Mouse (Mus musculus): ENCODE measurements around the gene Pan3.

Pan3 gene

GRCm38 (mm10) chr5:147430936-147431839 lies 1.2 kb downstream of the Pan3 start:
- DNase-seq (ENCODE audit: low spot score in 2 of 2), result peak; percentile 55 to 70

- no peak for DNase-seq (ENCODE audit: low spot score in 2 of 2)
Measured at GRCm38 (mm10) chr5:147432927-147433326, 3.0 kb downstream of the Pan3 start.

- DNase-seq (ENCODE audit: low spot score in 2 of 2), result no peak
Measured at GRCm38 (mm10) chr5:147435224-147435623, 5.3 kb downstream of the Pan3 start.

- DNase-seq (ENCODE audit: low spot score in 2 of 2), result peak in 1 of 2 experiments; percentile 44
Measured at GRCm38 (mm10) chr5:147435751-147436150, 5.8 kb downstream of the Pan3 start.

GRCm38 (mm10) chr5:147436491-147436890 lies 6.5 kb downstream of the Pan3 start:
- no peak for DNase-seq (ENCODE audit: low spot score in 2 of 2)

- no peak for DNase-seq (ENCODE audit: low spot score in 2 of 2)
Measured at GRCm38 (mm10) chr5:147440996-147441507, 11.1 kb downstream of the Pan3 start.

- no peak for DNase-seq (ENCODE audit: low spot score in 2 of 2)
Measured at GRCm38 (mm10) chr5:147441979-147442378, 12.0 kb downstream of the Pan3 start.

- no peak for DNase-seq (ENCODE audit: low spot score in 2 of 2)
Measured at GRCm38 (mm10) chr5:147442741-147443140, 12.8 kb downstream of the Pan3 start.

GRCm38 (mm10) chr5:147444298-147444697 lies 14.3 kb downstream of the Pan3 start:
- no peak for DNase-seq (ENCODE audit: low spot score in 2 of 2)

- no peak for DNase-seq (ENCODE audit: low spot score in 2 of 2)
Measured at GRCm38 (mm10) chr5:147444757-147445156, 14.8 kb downstream of the Pan3 start.

GRCm38 (mm10) chr5:147445252-147445651 lies 15.3 kb downstream of the Pan3 start:
- no peak for DNase-seq (ENCODE audit: low spot score in 2 of 2)

- DNase-seq (ENCODE audit: low spot score in 2 of 2), result no peak
Measured at GRCm38 (mm10) chr5:147448526-147448925, 18.6 kb downstream of the Pan3 start.

- peak; percentile 20 to 21 for DNase-seq (ENCODE audit: low spot score in 2 of 2)
Measured at GRCm38 (mm10) chr5:147448933-147449332, 19.0 kb downstream of the Pan3 start.

GRCm38 (mm10) chr5:147456491-147456890 lies 26.5 kb downstream of the Pan3 start:
- no peak for DNase-seq (ENCODE audit: low spot score in 2 of 2)

- peak in 1 of 2 experiments; percentile 32 for DNase-seq (ENCODE audit: low spot score in 2 of 2)
Measured at GRCm38 (mm10) chr5:147459821-147460567, 30.0 kb downstream of the Pan3 start.

- no peak for DNase-seq (ENCODE audit: low spot score in 2 of 2)
Measured at GRCm38 (mm10) chr5:147463251-147463650, 33.3 kb downstream of the Pan3 start.

GRCm38 (mm10) chr5:147466361-147466760 lies 36.4 kb downstream of the Pan3 start:
- no peak for DNase-seq (ENCODE audit: low spot score in 2 of 2)

GRCm38 (mm10) chr5:147471163-147471562 lies 41.2 kb downstream of the Pan3 start:
- DNase-seq (ENCODE audit: low spot score in 2 of 2), result no peak

- DNase-seq (ENCODE audit: low spot score in 2 of 2), result no peak
Measured at GRCm38 (mm10) chr5:147473071-147473470, 43.1 kb downstream of the Pan3 start.

GRCm38 (mm10) chr5:147473856-147474255 lies 43.9 kb downstream of the Pan3 start:
- DNase-seq (ENCODE audit: low spot score in 2 of 2), result no peak

GRCm38 (mm10) chr5:147476109-147476508 lies 46.1 kb downstream of the Pan3 start:
- no peak for DNase-seq (ENCODE audit: low spot score in 2 of 2)

GRCm38 (mm10) chr5:147477106-147477505 lies 47.1 kb downstream of the Pan3 start:
- DNase-seq (ENCODE audit: low spot score in 2 of 2), result no peak
